ENCODE assay signal across 35 mouse cellular contexts in the genomic region with DNA sequence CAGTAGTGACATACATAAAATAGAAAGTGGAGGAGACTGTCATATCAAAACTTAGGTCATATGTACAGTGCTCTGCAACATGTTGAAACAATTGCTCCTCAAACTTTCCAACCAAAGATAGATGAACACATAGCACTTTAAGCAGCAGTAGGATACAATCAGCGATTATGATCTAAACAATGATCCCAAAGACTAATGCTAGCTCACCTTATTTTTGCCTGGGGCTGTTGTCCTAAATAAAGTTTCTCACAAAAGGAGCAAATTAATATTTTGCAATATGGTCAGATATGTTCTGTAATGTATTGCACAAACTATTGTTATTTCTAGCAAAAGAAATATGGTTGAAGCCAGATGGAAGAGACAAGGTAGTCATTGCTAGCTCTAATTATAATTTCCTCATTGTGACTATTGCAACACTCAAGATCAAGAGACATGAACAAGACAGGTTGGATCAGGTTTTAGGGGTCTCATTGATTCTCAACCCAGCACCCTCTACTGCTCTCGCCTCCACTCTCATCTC.
"Had no signal": no experiment of that assay in that cellular context is flagged by ENCODE, and none has a peak within 500 bp of the region (broad histone marks: within the 10 kb centered on the region; RNA-seq: fewer than 3 reads in every experiment).

No protein-coding gene starts in this region.

- H3K9me3 ChIP-seq: heart, embryonic 12.5 days; heart, embryonic 13.5 days; heart, embryonic 15.5 days; hindbrain, embryonic 10.5 days; hindbrain, embryonic 12.5 days; hindbrain, embryonic 13.5 days; hindbrain, embryonic 15.5 days; intestine, embryonic 15.5 days; kidney, embryonic 15.5 days had no signal

- H3K36me3 ChIP-seq: heart, embryonic 12.5 days; heart, embryonic 13.5 days; heart, embryonic 15.5 days; hindbrain, embryonic 10.5 days; hindbrain, embryonic 12.5 days; hindbrain, embryonic 13.5 days; hindbrain, embryonic 15.5 days; intestine, embryonic 15.5 days; kidney, embryonic 15.5 days had no signal

- H3K27ac ChIP-seq: heart, embryonic 13.5 days; heart, embryonic 15.5 days; hindbrain, embryonic 10.5 days; hindbrain, embryonic 12.5 days; hindbrain, embryonic 13.5 days; hindbrain, embryonic 14.5 days; hindbrain, embryonic 15.5 days; hindbrain, postnatal 0 days; intestine, embryonic 15.5 days; kidney, embryonic 15.5 days; kidney, postnatal 0 days; layer of hippocampus, adult 2 months; left cerebral cortex, adult 2 months had no signal

- ATAC-seq: hindbrain, embryonic 16.5 days; hindbrain, postnatal 0 days; inflammation-experienced regulatory T-cells, adult 6 months; intestine, embryonic 15.5 days; intestine, embryonic 16.5 days; intestine, postnatal 0 days had no signal

- H3K4me2 ChIP-seq: heart, embryonic 11.5 days; heart, embryonic 12.5 days; heart, embryonic 13.5 days; heart, embryonic 15.5 days; hindbrain, embryonic 12.5 days; hindbrain, embryonic 13.5 days; hindbrain, embryonic 14.5 days; hindbrain, embryonic 15.5 days; intestine, embryonic 15.5 days; kidney, embryonic 15.5 days had no signal

- H3K27me3 ChIP-seq: heart, embryonic 12.5 days; heart, embryonic 13.5 days; heart, embryonic 15.5 days; hindbrain, embryonic 12.5 days; hindbrain, embryonic 13.5 days; hindbrain, embryonic 15.5 days; intestine, embryonic 15.5 days; kidney, embryonic 15.5 days had no signal

- H3K9ac ChIP-seq: heart, embryonic 12.5 days; heart, embryonic 13.5 days; heart, embryonic 15.5 days; hindbrain, embryonic 12.5 days; hindbrain, embryonic 13.5 days; hindbrain, embryonic 14.5 days; hindbrain, embryonic 15.5 days; intestine, embryonic 15.5 days; kidney, embryonic 15.5 days had no signal

- H3K4me3 ChIP-seq: heart, embryonic 12.5 days; heart, embryonic 13.5 days; heart, embryonic 15.5 days; hindbrain, embryonic 10.5 days; hindbrain, embryonic 12.5 days; hindbrain, embryonic 13.5 days; hindbrain, embryonic 15.5 days; intestine, embryonic 15.5 days; kidney, embryonic 15.5 days; layer of hippocampus, adult 2 months; left cerebral cortex, adult 2 months had no signal

- H3K4me1 ChIP-seq: heart, embryonic 12.5 days; heart, embryonic 13.5 days; heart, embryonic 15.5 days; intestine, embryonic 15.5 days; kidney, embryonic 15.5 days had no signal

- DNase-seq: heart, postnatal 10 days; heart, postnatal 14 days; heart, postnatal 36 days; heart, postnatal 4 days; kidney, adult 11 months; kidney, adult 18-20 months; kidney, adult 2 months; kidney, adult 8-10 months; kidney, adult 9 months; kidney, postnatal 10 days; kidney, postnatal 14 days; kidney, postnatal 25 days; kidney, postnatal 36 days; kidney, postnatal 4 days; layer of hippocampus, adult 9-11 months; layer of hippocampus, postnatal 36 days had no signal
